Mouse (Mus musculus): ENCODE results near the gene Loxl1.
"Not testable (repeated sequence)": the region's sequence is repeated elsewhere in the genome, so short reads cannot be mapped to it uniquely, and the experiment has no call there.

DNA sequence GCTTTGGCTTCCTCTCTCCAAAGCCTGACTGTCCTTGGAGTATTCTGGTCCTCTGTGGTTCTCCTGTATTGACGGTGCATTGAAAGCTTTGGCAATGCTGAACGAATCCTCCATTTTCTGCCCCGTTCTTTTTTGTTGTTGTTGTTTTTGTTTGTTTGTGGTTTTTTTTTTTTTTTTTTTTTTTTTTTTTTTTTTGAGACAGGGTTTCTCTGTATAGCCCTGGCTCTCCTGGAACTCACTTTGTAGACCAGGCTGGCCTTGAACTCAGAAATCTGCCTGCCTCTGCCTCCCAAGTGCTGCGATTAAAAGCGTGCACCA is 59.2 kb downstream of the Loxl1 start:
- not testable (repeated sequence) for TF ChIP-seq CTCF (IDR thresholded peaks at IDR 0.05); POLR2A (IDR thresholded peaks at IDR 0.05; ENCODE audit: insufficient read depth, low read depth, low read length); EP300 (IDR thresholded peaks at IDR 0.05; ENCODE audit: insufficient read depth, low read depth, low read length)

Measured in heart, adult 2 months (tissue).